In genomic region chr6:88974457-88974856, GRCm38 (mm10) we compare ENCODE assay signal across 22 mouse cellular contexts.
A peak's percentile ranks its signal among the peaks of the same experiment; 100 is the strongest.
DNase-seq lines count a peak whose midpoint lies in the region; ATAC-seq lines count a peak whose summit lies in the region.
"Had no signal": no experiment of that assay in that cellular context is flagged by ENCODE, and none has a peak within 500 bp of the region (broad histone marks: within the 10 kb centered on the region; RNA-seq: fewer than 3 reads in every experiment).

No protein-coding gene starts in this region.

- peak overlapping the region; percentile 44 for H3K27ac ChIP-seq in embryonic facial prominence, embryonic 10.5 days (replicated peaks)
- H3K27ac ChIP-seq in forebrain, embryonic 12.5 days: peak overlapping the region; percentile 73
- peak overlapping the region; percentile 69 for H3K27ac ChIP-seq in hindbrain, embryonic 14.5 days
- peak overlapping the region; percentile 78 for H3K27ac ChIP-seq in midbrain, embryonic 14.5 days (replicated peaks; ENCODE audit: low read depth, low read length)
- H3K27ac ChIP-seq: heart, embryonic 10.5 days; intestine, embryonic 15.5 days; kidney, embryonic 15.5 days; limb, embryonic 10.5 days; macrophage had no signal

- H3K4me3 ChIP-seq in embryonic facial prominence, embryonic 10.5 days: no peak overlapping the region
- H3K4me3 ChIP-seq in forebrain, embryonic 12.5 days (replicated peaks): no peak overlapping the region
- H3K4me3 ChIP-seq in hindbrain, embryonic 14.5 days (replicated peaks; ENCODE audit: low read length): no peak overlapping the region
- H3K4me3 ChIP-seq in midbrain, embryonic 14.5 days (replicated peaks; ENCODE audit: low read depth, low read length): no peak overlapping the region
- H3K4me3 ChIP-seq: heart, embryonic 10.5 days; intestine, embryonic 15.5 days; kidney, embryonic 15.5 days; limb, embryonic 10.5 days had no signal

- no peak overlapping the region for H3K9ac ChIP-seq in forebrain, embryonic 12.5 days
- H3K9ac ChIP-seq in hindbrain, embryonic 14.5 days: no peak overlapping the region
- H3K9ac ChIP-seq in midbrain, embryonic 14.5 days (replicated peaks; ENCODE audit: low read length): no peak overlapping the region
- H3K9ac ChIP-seq: intestine, embryonic 15.5 days; kidney, embryonic 15.5 days; lung, embryonic 14.5 days had no signal

- no peaks in the 10 kb centered on the region for H3K36me3 ChIP-seq in embryonic facial prominence, embryonic 10.5 days (replicated peaks)
- no peaks in the 10 kb centered on the region for H3K36me3 ChIP-seq in forebrain, embryonic 12.5 days (replicated peaks)
- H3K36me3 ChIP-seq in hindbrain, embryonic 14.5 days (replicated peaks; ENCODE audit: control insufficient read depth, insufficient read depth): no peaks in the 10 kb centered on the region
- no peaks in the 10 kb centered on the region for H3K36me3 ChIP-seq in midbrain, embryonic 14.5 days (ENCODE audit: control insufficient read depth, insufficient read depth, low read length)
- H3K36me3 ChIP-seq: heart, embryonic 10.5 days; intestine, embryonic 15.5 days; kidney, embryonic 15.5 days; limb, embryonic 10.5 days had no signal

- 14% methylated on average over 7 of the region's 7 CpGs for WGBS in embryonic facial prominence, embryonic 10.5 days
- WGBS in forebrain, embryonic 12.5 days: 5% methylated on average over 7 of the region's 7 CpGs
- 14% methylated on average over 7 of the region's 7 CpGs for WGBS in hindbrain, embryonic 14.5 days
- 12% methylated on average over 7 of the region's 7 CpGs for WGBS in midbrain, embryonic 14.5 days

- no peaks in the 10 kb centered on the region for H3K9me3 ChIP-seq in embryonic facial prominence, embryonic 10.5 days
- H3K9me3 ChIP-seq in forebrain, embryonic 12.5 days: no peaks in the 10 kb centered on the region
- no peaks in the 10 kb centered on the region for H3K9me3 ChIP-seq in hindbrain, embryonic 14.5 days (ENCODE audit: control insufficient read depth, low read length)
- no peaks in the 10 kb centered on the region for H3K9me3 ChIP-seq in midbrain, embryonic 14.5 days (ENCODE audit: control insufficient read depth, low read length)
- H3K9me3 ChIP-seq: heart, embryonic 10.5 days; intestine, embryonic 15.5 days; kidney, embryonic 15.5 days; limb, embryonic 10.5 days had no signal

- H3K27me3 ChIP-seq in embryonic facial prominence, embryonic 10.5 days (replicated peaks; ENCODE audit: low read depth, poor library complexity, severe bottlenecking): peaks cover 40% of the 10 kb centered on the region
- H3K27me3 ChIP-seq in forebrain, embryonic 12.5 days: peaks cover 66% of the 10 kb centered on the region
- H3K27me3 ChIP-seq in hindbrain, embryonic 14.5 days (ENCODE audit: control insufficient read depth, insufficient read depth, low read length): no peaks in the 10 kb centered on the region
- H3K27me3 ChIP-seq in midbrain, embryonic 14.5 days (ENCODE audit: control insufficient read depth, insufficient read depth, low read length): no peaks in the 10 kb centered on the region
- H3K27me3 ChIP-seq: intestine, embryonic 15.5 days; Patski had no signal

- peaks cover 71% of the 10 kb centered on the region for H3K4me1 ChIP-seq in embryonic facial prominence, embryonic 10.5 days
- peaks cover 90% of the 10 kb centered on the region for H3K4me1 ChIP-seq in forebrain, embryonic 12.5 days
- peaks cover 63% of the 10 kb centered on the region for H3K4me1 ChIP-seq in hindbrain, embryonic 14.5 days (replicated peaks; ENCODE audit: control insufficient read depth, insufficient read depth, low read length)
- peaks cover 91% of the 10 kb centered on the region for H3K4me1 ChIP-seq in midbrain, embryonic 14.5 days (ENCODE audit: control insufficient read depth, insufficient read depth, low read length)
- H3K4me1 ChIP-seq: intestine, embryonic 15.5 days had no signal

- ATAC-seq in forebrain, embryonic 12.5 days (ENCODE audit: low FRiP score): no peak
- 0 out of 2 replicates have a peak, but pooled peaks have one; percentile 33 for ATAC-seq in hindbrain, embryonic 14.5 days (ENCODE audit: low FRiP score)
- ATAC-seq in midbrain, embryonic 14.5 days (ENCODE audit: low FRiP score, low TSS enrichment): no peak
- ATAC-seq in inflammation-experienced regulatory T-cells, adult 6 months: no peak
- ATAC-seq: activated CD4-positive, CD25-positive, alpha-beta regulatory T cell, adult 4 months; intestine, embryonic 15.5 days; Patski had no signal

- DNase-seq in embryonic facial prominence, embryonic 10.5 days (ENCODE audit: low spot score): no peak
- peak; percentile 53 for DNase-seq in hindbrain, embryonic 14.5 days (ENCODE audit: low spot score)
- DNase-seq in midbrain, embryonic 14.5 days: peak; percentile 56
- no peak for DNase-seq in layer of hippocampus, adult 18-20 months (ENCODE audit: low spot score in 2 of 2)
- no peak for DNase-seq in right cerebral cortex, adult 2 months (ENCODE audit: low spot score in 2 of 2)
- DNase-seq in embryo, embryonic 11 days: no peak
- DNase-seq: adrenal gland, postnatal 14 days; cerebellum, adult 8-10 months; heart, postnatal 10 days; lung, embryonic 14.5 days; right cerebral cortex, postnatal 14 days; thymus, postnatal 25 days had no signal

- no peak overlapping the region for H3K4me2 ChIP-seq in forebrain, embryonic 12.5 days
- H3K4me2 ChIP-seq in hindbrain, embryonic 14.5 days (replicated peaks): no peak overlapping the region
- no peak overlapping the region for H3K4me2 ChIP-seq in midbrain, embryonic 14.5 days (ENCODE audit: low read length)
- H3K4me2 ChIP-seq: intestine, embryonic 15.5 days; kidney, embryonic 15.5 days; liver, embryonic 11.5 days; lung, embryonic 14.5 days had no signal

Comparison
In these comparisons a context has a peak if more than half of its experiments do, and no peak if none do; other contexts are left out.
1. DNase-seq: peak in hindbrain, embryonic 14.5 days (single experiment) and midbrain, embryonic 14.5 days (single experiment); none in embryonic facial prominence, embryonic 10.5 days (single experiment), layer of hippocampus, adult 18-20 months (0 of 2), right cerebral cortex, adult 2 months (0 of 2) and embryo, embryonic 11 days (single experiment).
2. Peak in every context shown above with its lines, with median percentiles within 50 percentile points of each other: H3K27ac ChIP-seq.